Mouse (Mus musculus) small intestine, adult 2 months (tissue): ENCODE data around the gene Svs1.

Source experiments
- CTCF ChIP-seq: fragments of 200-500 bp; IDR thresholded peaks from 2 replicates; pipeline ENCODE4 v1.5.1; 2012; ENCODE audit warnings: low read depth, mild to moderate bottlenecking, control low read depth, inconsistent platforms, low read length, moderate library complexity, mixed read lengths; ENCODE audit not compliant: insufficient replicate concordance, insufficient read length; ENCODE audit errors: extremely low read depth
- POLR2A ChIP-seq: fragments of 200-500 bp; IDR thresholded peaks from 2 replicates; pipeline ENCODE4 v1.6.1; 2012; ENCODE audit warnings: low read depth, mild to moderate bottlenecking, control low read depth, inconsistent platforms, low read length, moderate library complexity

DNA sequence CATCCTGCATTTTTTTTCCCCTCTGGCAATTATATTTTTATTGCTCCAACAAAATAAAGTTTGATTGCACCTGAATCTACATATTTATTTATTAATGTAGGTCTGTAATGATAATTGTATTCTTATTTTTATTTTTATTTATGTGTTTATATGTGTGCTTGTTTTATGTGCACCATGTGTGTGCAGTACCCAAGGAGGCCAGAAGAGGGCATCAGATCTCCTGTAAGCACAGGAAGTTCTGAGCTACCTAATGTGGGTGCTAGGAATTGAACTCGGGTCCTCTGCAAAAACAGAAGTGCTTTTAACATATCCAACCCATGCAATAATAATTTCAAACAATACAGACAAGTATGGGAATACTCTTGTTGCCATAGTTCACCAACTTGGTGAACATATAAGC is 23.0 kb downstream of the Svs1 start:
- no peak for TF ChIP-seq POLR2A
- TF ChIP-seq CTCF = no peak
